Mouse (Mus musculus) layer of hippocampus, postnatal 36 days (tissue): ENCODE data around the gene Snx29. TPM values are rescaled to one million over a fixed set of nuclear protein-coding genes. Genes with fewer than 3 reads are reported as not detected.

Experiments
- DNase-seq, 2 experiments: peaks; one replicate each; pipeline ENCODE4 v3.0.0; 2022
- total RNA-seq, 2 experiments: library from RNA; stranded (reverse); gene quantifications; 2 replicates each; pipeline ENCODE4 v1.2.3; 2021

Gene Snx29
- total RNA-seq, 2 experiments from 2014 or later = 23.4 to 31.6 TPM

GRCm38 (mm10) chr16:11644399-11644798 is 321.7 kb downstream of the Snx29 start:
- no peak for DNase-seq

GRCm38 (mm10) chr16:11645668-11646067 is 323.0 kb downstream of the Snx29 start:
- no peak for DNase-seq

- DNase-seq = no peak
Observed at GRCm38 (mm10) chr16:11646745-11647289, 324.1 kb downstream of the Snx29 start.

- DNase-seq = no peak
Observed at GRCm38 (mm10) chr16:11648169-11648688, 325.5 kb downstream of the Snx29 start.

GRCm38 (mm10) chr16:11652686-11653366 is 330.1 kb downstream of the Snx29 start:
- no peak for DNase-seq

- DNase-seq = no peak
Observed at GRCm38 (mm10) chr16:11655893-11656292, 333.2 kb downstream of the Snx29 start.

- no peak for DNase-seq
Observed at GRCm38 (mm10) chr16:11657111-11657510, 334.4 kb downstream of the Snx29 start.

GRCm38 (mm10) chr16:11659111-11659720 is 336.5 kb downstream of the Snx29 start:
- no peak for DNase-seq

- DNase-seq = no peak
Observed at GRCm38 (mm10) chr16:11664896-11665705, 342.4 kb downstream of the Snx29 start.

GRCm38 (mm10) chr16:11665869-11666268 is 343.2 kb downstream of the Snx29 start:
- no peak for DNase-seq

GRCm38 (mm10) chr16:11668375-11668774 is 345.7 kb downstream of the Snx29 start:
- no peak for DNase-seq

GRCm38 (mm10) chr16:11668878-11669277 is 346.2 kb downstream of the Snx29 start:
- DNase-seq = no peak

- DNase-seq = no peak
Observed at GRCm38 (mm10) chr16:11670251-11670970, 347.7 kb downstream of the Snx29 start.

- DNase-seq = peak in 1 of 2 experiments; percentile 18
Observed at GRCm38 (mm10) chr16:11670971-11671310, 348.2 kb downstream of the Snx29 start.

- DNase-seq = no peak
Observed at GRCm38 (mm10) chr16:11676006-11676405, 353.3 kb downstream of the Snx29 start.

- DNase-seq = no peak
Observed at GRCm38 (mm10) chr16:11685264-11685663, 362.6 kb downstream of the Snx29 start.

GRCm38 (mm10) chr16:11685735-11686340 is 363.1 kb downstream of the Snx29 start:
- no peak for DNase-seq

GRCm38 (mm10) chr16:11687836-11688235 is 365.1 kb downstream of the Snx29 start:
- no peak for DNase-seq

- DNase-seq = no peak
Observed at GRCm38 (mm10) chr16:11688281-11689005, 365.7 kb downstream of the Snx29 start.

GRCm38 (mm10) chr16:11690097-11690496 is 367.4 kb downstream of the Snx29 start:
- DNase-seq = no peak

GRCm38 (mm10) chr16:11690756-11691155 is 368.0 kb downstream of the Snx29 start:
- DNase-seq = no peak
